Mouse (Mus musculus): ENCODE measurements around the gene Hnrnpm. TPM values are rescaled to one million over a fixed set of nuclear protein-coding genes. Genes with fewer than 3 reads are reported as not detected.

The Hnrnpm gene
- polyA plus RNA-seq, 2 experiments from 2014 or later = 338 to 341 TPM

GRCm38 (mm10) chr17:33597271-33597670 is 89.4 kb downstream of the Hnrnpm start:
- no peak for ATAC-seq

Other genes with a start within 250 kb of the Hnrnpm start
- gene Adamts10, start 162.7 kb downstream of the Hnrnpm start, polyA plus RNA-seq (2017; shearing (Covaris generic)) = 10 to 100 TPM; 49.7 to 56.7 TPM
- 10 to 100 TPM; 70.7 to 88.5 TPM for gene Myo1f, start 131.2 kb downstream of the Hnrnpm start, polyA plus RNA-seq (2017; shearing (Covaris generic))
- gene Zfp414, start 57.8 kb downstream of the Hnrnpm start, polyA plus RNA-seq (2017; shearing (Covaris generic)) = 10 to 100 TPM; 53.6 to 65.2 TPM
- under 1 TPM; 0.40 to 0.85 TPM for gene Pram1, start 48.8 kb downstream of the Hnrnpm start, polyA plus RNA-seq (2017; shearing (Covaris generic))
- gene March2, start 31.8 kb upstream of the Hnrnpm start, polyA plus RNA-seq (2017; shearing (Covaris generic)) = 10 to 100 TPM; 27.2 to 33.5 TPM
- 100 to 1,000 TPM; 227 to 308 TPM for gene Rab11b, start 73.7 kb upstream of the Hnrnpm start, polyA plus RNA-seq (2017; shearing (Covaris generic))
- gene Angptl4, start 95.0 kb upstream of the Hnrnpm start, polyA plus RNA-seq (2017; shearing (Covaris generic)) = 1 to 10 TPM; 3.7 to 4.8 TPM
- 1 to 10 TPM; 1.9 to 3.3 TPM for gene Kank3, start 123.7 kb upstream of the Hnrnpm start, polyA plus RNA-seq (2017; shearing (Covaris generic))
- gene Rps28, start 137.7 kb upstream of the Hnrnpm start, polyA plus RNA-seq (2017; shearing (Covaris generic)) = 1,000 to 10,000 TPM; 1,524 to 2,342 TPM
- 100 to 1,000 TPM; 389 to 432 TPM for gene Ndufa7, start 137.7 kb upstream of the Hnrnpm start, polyA plus RNA-seq (2017; shearing (Covaris generic))
- gene Cd320, start 156.2 kb upstream of the Hnrnpm start, polyA plus RNA-seq (2017; shearing (Covaris generic)) = 10 to 100 TPM; 11.4 to 15.9 TPM
- gene Gm7029, start 187.0 kb upstream of the Hnrnpm start, polyA plus RNA-seq (2017; shearing (Covaris generic)) = not detected
- 1 to 10 TPM; 1.5 to 2.5 TPM for gene Kifc1, start 203.8 kb upstream of the Hnrnpm start, polyA plus RNA-seq (2017; shearing (Covaris generic))
- gene Platr17, start 218.3 kb upstream of the Hnrnpm start, polyA plus RNA-seq (2017; shearing (Covaris generic)) = 10 to 100 TPM in 1 of 2 experiments, 1 to 10 TPM in 1; 6.5 to 15.4 TPM
- 100 to 1,000 TPM in 1 of 2 experiments, 10 to 100 TPM in 1; 97.4 to 149 TPM for gene Daxx, start 222.6 kb upstream of the Hnrnpm start, polyA plus RNA-seq (2017; shearing (Covaris generic))
- 100 to 1,000 TPM; 299 to 436 TPM for gene Tapbp, start 229.0 kb upstream of the Hnrnpm start, polyA plus RNA-seq (2017; shearing (Covaris generic))
- gene Zbtb22, start 229.0 kb upstream of the Hnrnpm start, polyA plus RNA-seq (2017; shearing (Covaris generic)) = 1 to 10 TPM; 4.1 to 4.7 TPM
- gene Rgl2, start 242.7 kb upstream of the Hnrnpm start, polyA plus RNA-seq (2017; shearing (Covaris generic)) = 10 to 100 TPM; 26.5 to 34.3 TPM